Mouse (Mus musculus) NIH3T3 (cell line): ENCODE measurements around the gene Tfip11.
A peak's percentile ranks its signal among the peaks of the same experiment; 100 is the strongest.

ENCODE experiments used
- DNase-seq: peaks from one replicate; pipeline ENCODE4 v3.0.0-alpha.2; 2012; ENCODE audit warnings: low read depth

Gene Tfip11

DNA sequence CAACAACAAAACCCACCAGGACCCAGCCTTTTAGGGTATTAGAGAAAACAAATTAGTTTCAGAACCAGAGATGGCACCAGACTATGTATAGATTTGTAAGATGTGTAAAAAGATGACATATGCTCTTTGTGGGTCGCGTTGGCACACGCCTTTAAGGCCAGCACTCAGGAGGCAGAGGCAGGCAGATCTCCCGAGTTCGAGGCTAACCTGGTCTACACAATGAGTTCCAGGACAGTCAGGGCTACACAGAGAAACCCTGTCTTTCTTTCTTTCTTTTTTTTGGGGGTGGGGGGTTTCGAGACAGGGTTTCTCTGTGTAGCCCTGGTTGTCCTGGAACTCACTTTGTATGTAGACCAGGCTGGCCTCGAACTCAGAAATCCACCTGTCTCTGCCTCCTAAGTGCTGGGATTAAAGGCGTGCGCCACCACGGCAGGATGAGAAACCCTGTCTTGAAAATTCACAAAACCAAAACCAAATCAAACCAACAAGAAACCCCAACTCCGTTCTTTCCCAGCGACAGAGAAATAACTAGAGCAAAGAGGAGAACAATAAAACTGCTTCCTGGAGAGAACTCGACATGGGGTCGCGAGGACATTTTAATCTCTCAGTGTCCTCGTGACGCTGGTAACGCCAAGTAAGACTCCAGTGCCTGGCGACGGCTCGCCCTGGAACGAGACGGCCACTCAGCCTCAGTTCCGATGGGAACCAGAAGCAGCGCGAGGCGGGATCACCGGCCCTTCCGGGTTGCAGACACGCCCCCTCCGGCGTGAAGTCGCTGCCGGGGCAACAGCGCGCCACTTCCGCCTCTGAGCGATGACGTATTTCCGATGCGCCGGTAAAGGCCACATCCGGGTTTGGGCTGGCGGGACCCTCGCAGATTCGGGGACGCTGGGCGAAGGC is at the start of gene Tfip11:
Tfip11 (plus strand) TSS at position 813 of the 900 bp plus-strand sequence.
- DNase-seq, result peak; percentile 98

GRCm38 (mm10) chr5:112276907-112277348 is 49.2 kb upstream of the Tfip11 start:
- no peak for DNase-seq

- DNase-seq, result no peak
Measured at GRCm38 (mm10) chr5:112277906-112278470, 48.2 kb upstream of the Tfip11 start.

GRCm38 (mm10) chr5:112279181-112280021 is 46.8 kb upstream of the Tfip11 start:
- DNase-seq, result peak; percentile 71

GRCm38 (mm10) chr5:112280151-112280550 is 46.0 kb upstream of the Tfip11 start:
- DNase-seq, result peak; percentile 44

DNA sequence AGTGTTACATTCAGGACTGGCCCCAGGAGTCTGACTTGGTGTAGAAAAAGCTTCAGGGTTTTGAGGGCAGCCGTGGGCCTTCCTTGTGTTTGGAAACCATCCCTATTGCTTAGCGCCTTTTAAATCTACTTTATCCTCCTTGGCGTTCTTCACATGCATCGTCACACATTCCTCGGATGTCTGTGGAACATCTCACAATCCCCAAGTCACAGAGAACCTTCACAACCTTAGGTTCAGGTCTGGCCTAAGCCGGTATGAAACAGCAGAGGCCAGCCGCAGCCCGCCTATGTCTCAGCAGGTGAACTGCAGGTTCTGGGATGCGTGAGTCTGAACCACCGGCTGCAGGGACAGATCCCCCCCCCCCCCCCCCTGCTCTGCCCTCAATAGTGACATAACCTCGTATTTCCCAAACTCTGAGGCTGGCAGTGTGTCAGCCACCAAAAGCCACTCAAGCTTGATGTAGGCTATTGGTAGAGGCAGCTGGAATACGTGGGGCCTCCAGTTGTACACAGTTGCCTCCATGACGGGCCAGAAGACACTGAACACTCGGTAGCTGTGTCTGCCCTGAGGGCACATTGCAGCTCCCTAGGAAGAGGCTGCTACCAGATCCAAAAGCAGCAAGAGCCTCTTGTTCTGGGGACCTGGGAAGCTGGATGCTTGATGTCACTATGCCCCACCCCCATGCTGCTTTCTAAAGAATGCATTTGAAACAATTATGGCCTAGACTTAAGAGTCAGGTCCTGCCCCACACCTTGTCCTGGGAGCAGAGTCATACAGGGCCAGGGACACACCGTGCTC is 45.1 kb upstream of the Tfip11 start:
- peak; percentile 64 for DNase-seq

DNA sequence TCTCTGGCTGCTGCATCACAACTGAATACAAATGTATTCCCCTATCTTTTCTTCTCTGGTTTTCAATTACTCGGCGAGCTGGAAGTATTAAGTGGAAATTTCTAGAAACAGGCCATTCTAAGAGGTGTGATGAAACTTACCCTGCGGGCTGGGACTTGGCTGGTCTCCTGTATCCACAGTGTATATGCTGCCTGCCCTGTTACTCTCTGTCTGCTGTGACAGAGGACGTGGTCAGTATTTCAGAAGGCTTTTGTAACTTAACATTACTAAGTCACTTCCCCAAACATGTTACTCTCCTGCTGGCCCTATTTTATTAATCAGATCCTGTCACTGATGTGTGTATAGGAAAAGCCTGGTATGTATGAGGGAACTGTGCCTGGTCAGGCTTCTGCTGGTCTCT is 44.5 kb upstream of the Tfip11 start:
- DNase-seq, result peak; percentile 47

- DNase-seq, result no peak
Measured at GRCm38 (mm10) chr5:112282123-112282779, 43.9 kb upstream of the Tfip11 start.

DNA sequence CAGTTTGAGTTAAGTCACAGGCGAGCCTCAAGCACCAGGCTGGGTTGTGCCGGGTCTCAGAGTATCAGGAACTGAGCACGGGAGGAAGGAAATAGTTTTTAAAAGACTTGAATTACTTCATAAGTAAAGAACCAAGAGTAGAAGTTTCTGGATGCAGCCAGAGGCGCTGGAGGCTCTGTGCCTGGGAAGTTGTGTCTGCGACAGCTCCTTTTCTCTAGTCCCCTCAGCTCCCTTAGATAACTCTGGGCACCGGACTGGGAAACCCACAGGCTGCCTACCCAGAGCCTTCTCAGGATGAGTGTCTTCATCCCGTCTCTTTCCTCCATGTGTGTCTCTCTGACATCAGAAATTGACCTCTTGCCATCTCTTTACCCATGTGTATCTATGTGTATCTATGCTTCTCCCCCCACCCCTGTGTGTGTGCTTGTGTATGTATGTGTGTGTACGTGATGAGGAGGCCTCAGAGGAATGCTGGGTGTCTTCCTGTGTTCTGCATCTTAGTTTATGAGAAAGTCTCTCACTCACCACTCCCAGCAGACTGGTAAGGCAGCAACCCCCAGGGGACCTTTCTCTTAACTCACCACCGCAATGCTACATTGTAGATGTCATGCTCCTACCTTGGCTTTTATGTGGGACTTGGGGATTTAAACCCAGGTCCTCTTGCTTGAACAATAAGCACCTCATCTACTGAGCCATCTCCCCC is 43.2 kb upstream of the Tfip11 start:
- peak; percentile 25 for DNase-seq

- DNase-seq, result no peak
Measured at GRCm38 (mm10) chr5:112283543-112284202, 42.5 kb upstream of the Tfip11 start.

- DNase-seq, result no peak
Measured at GRCm38 (mm10) chr5:112284203-112284582, 42.0 kb upstream of the Tfip11 start.

GRCm38 (mm10) chr5:112285548-112286085 is 40.5 kb upstream of the Tfip11 start:
- DNase-seq, result no peak

GRCm38 (mm10) chr5:112286608-112286983 is 39.6 kb upstream of the Tfip11 start:
- no peak for DNase-seq

GRCm38 (mm10) chr5:112286984-112287641 is 39.0 kb upstream of the Tfip11 start:
- DNase-seq, result no peak

DNA sequence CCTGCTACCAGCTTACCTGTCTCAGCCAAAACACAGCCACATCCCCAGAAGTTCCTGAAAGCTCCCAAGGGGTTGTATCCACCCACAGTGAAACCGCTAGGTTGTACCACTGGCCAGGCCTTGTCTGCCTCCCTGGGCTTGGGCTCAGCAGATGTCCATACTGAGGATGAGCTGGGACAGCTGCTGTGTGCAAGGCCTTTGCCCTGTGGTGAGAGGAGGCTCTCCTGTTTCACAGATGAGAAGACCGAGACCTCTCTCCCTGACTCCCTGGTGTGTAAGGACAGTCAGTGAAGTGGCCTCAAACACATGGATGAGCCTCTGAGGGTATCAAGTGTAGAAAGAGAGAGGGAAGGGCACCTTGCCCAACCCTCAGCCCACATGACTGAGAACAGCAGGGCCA is 38.5 kb upstream of the Tfip11 start:
- DNase-seq, result no peak

DNA sequence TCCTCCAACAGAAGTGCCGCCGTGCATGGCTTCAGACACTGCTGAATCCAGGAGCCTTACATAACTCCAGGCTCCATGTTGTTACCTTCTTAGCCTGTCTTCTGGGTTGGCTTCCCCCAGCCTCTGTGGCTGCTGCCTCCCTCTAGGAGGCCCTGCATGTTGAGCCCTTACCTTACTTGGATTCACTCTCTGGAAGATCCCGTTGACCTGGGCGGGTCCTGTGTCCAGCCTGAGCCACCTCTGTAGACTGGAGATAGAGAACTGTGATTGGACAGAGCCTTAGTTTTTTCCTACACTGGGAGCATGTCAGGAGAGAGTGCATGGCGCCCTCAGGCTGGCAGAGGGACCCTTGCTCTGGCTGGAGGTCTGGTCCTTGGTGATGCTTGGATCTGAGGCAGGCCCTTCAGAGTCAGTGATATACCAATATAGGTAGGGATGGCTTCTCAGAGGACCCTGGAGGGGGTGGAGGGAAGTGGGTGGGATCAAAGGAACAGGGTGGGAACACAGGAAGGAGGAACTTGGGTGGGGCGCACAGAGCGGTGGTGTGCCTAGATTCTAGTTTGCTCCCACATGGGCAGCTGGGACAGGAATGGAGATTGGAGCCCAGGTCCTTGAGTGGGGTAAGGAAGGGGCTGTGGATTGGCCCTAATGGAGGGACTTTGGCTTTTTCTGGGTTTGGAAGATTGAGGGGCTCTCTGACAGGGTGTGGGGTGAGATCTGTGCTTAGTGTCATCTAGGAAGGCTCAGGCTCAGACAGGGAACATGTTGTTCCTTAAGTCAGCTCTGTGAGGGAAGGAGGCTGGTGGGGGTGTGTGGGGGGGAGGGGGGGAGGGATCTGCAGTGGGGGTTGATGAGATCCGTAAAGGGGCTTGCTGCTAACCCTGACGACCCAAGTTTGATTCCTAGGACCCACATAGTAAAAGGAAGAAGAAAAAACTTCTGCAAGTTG is 37.7 kb upstream of the Tfip11 start:
- DNase-seq, result no peak

GRCm38 (mm10) chr5:112289236-112289635 is 36.9 kb upstream of the Tfip11 start:
- DNase-seq, result peak; percentile 61
